Mouse (Mus musculus): ENCODE measurements around the gene Retn. TPM values are rescaled to one million over a fixed set of nuclear protein-coding genes. Genes with fewer than 3 reads are reported as not detected.

The Retn gene
- 1.1 TPM for polyA plus RNA-seq (2014; fragmentation: Illumina TruSeq; extraction: RNeasy Lipid Tissue Mini Kit (QIAGEN cat#74804); ENCODE audit: low read depth, low replicate concordance)

DNA sequence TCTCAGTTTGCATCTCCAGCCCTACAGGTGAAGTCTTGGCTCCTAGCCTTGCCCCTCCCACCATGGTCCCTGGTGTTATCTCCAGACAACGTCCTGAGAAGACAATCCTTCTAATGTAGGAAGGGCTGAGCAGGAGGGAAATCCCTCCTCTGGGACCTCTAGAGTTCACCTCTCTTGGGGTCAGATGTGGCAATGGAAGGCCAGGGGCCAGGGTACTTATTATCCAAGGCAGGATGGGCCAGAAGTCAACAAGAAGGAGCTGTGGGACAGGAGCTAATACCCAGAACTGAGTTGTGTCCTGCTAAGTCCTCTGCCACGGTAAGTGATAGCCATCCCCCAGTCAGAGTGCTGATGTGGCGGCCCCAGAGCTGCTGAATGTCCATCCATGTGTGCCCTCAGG lies at the start of gene Retn:
TSS of gene Retn (plus strand) at position 245 of the 400 bp plus-strand sequence.

DNA sequence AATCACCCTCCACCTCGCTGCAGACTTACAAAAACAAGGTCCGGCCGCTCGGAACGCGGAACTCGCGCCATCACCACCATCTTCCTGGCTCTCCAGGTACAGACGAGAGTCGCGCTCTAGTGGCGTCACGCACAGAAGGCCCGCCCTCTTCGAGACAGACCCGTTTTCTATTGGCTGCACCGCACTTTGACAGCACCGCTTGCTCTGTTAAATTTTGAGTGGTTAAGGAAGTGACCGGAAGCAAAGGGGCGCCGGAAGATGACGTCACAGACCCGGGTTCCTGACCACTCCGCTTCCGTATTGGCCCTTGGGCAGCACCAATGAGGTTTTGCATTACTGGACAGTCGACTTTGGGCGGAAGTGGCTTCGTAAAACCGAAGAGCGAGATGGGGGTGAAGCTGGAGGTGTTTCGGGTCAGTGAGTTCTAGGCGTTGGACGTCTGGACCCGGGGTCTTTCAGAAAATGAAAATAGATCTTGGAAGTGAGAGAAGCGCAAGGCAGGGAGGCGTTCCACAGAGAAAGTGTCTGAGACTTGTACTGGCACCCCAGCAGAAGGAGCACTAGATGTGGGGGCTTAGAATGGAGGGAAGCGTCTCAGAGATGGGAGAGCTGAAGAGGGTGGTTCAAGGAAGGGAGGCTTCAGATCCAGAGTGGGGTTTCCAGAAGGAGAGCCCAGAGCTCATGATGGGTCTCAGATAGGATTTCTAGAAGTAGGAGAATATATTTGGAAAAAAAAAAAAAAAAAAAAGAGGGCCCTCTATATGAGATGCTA lies 34.2 kb upstream of the Retn start, which contains the start of the genes Xab2 and Pet100:
TSS of gene Xab2 (minus strand) at position 118 of the 772 bp plus-strand sequence.
TSS of gene Pet100 (plus strand) at position 350 of the 772 bp plus-strand sequence.

DNA sequence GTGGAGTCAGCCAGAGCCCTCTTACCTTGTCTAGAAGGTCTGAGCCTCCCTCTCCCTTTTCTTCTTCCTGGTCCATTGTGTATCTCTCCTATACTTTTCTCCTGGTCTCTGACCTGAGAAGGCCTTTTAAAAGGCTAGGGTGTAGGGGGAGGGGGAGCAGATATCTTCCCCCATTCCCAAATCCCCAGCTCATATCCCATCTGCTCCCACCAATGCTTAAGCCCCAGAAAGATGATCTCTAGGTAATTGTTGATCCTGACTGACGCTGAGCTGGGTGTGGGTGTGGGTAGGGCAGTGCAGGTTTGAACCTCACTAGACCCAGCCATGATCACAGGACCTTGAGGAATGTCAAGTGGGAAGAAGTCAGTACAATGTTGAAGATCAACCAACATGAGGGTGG lies 30.1 kb upstream of the Retn start, which contains the start of gene Pcp2:
TSS of gene Pcp2 (minus strand) at position 101 of the 400 bp plus-strand sequence.

DNA sequence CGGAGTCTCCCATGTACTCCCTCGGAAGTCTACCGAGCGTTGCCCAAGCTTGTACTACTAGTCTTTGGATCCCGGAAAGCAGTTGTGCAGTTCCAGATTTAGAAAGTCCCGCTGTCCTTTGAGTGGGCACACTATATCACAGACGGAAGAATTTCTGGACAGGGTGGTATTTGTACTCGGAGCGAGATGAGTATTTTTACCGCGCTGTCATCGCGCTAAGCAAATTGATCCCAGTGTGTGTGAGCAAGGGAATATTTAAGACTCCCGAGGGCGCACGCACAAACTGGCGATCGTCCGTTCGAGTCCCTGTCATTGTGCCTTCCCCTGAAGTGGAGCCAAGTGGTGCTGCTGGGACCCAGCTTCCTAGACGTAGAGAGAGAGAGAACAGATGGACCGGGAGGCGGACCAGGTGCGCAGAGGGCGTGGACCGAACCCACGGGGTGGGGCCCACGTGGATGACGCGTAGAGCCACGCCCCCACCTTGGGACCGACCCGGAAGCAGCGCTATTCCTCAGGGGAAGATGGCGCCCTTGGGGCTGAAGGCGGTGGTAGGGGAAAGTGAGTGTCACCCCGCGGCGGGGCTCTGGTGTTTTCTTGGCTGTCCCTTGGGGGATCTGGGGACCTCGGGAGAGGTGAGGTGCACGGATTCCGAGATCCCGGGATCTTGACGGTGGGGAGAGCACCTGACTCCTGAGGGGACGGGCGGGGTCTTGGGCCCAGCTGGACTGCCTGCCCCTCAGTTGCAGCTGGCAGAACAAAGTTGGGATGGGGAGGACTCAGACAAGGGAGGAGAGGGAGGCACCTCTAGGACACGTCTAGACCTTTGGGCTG lies 24.7 kb upstream of the Retn start, which contains the start of gene Stxbp2:
TSS of gene Stxbp2 (plus strand) at position 309 of the 831 bp plus-strand sequence.

DNA sequence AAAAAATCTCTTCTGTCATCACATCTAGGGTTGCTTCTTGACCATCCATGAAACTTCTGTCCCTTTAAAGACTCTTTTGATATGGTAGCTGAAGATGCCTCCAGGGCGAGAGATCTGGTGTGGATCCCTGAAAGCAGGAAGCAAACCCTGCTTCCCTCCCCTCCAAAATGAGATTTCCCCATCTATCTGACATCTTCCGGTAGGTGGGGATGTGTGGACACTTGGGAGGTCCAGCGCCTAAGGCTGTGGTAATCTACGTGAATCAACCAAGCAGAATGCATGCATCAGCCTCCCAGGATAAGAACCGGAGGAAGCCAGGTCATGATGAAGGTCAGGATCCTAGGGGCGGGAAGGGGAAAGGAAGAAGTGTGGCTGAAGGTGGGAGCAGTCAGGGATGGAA lies 9.9 kb downstream of the Retn start, which contains the start of gene Mcemp1:
TSS of gene Mcemp1 (plus strand) at position 248 of the 400 bp plus-strand sequence.

DNA sequence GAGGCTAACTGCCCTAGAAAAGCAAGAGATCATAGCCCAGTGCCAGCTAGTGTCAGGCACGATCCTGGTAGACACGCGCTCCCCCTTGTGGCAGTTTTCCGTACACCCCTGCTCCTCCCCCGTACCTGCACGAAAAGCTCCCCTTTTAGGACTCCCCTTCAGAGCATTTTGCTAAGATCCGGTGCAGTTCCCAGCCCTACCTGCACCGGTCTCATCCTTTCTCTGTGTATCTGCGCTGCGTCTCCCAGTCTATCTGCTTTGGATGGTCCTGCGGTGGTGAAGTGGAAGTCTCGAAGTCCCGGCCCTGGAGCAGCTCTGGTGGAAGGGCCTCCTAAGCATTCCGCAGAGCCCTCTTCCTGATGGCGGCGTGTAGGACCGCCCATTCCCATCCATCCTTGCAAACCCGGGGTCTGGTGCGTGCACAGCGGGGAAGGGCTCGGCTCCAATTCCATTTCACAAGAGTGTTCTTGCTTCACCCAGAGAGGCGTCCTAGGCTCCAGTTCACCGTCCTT lies 16.5 kb downstream of the Retn start, which contains the start of gene Fcor:
TSS of gene Fcor (minus strand) at position 383 of the 512 bp plus-strand sequence.

DNA sequence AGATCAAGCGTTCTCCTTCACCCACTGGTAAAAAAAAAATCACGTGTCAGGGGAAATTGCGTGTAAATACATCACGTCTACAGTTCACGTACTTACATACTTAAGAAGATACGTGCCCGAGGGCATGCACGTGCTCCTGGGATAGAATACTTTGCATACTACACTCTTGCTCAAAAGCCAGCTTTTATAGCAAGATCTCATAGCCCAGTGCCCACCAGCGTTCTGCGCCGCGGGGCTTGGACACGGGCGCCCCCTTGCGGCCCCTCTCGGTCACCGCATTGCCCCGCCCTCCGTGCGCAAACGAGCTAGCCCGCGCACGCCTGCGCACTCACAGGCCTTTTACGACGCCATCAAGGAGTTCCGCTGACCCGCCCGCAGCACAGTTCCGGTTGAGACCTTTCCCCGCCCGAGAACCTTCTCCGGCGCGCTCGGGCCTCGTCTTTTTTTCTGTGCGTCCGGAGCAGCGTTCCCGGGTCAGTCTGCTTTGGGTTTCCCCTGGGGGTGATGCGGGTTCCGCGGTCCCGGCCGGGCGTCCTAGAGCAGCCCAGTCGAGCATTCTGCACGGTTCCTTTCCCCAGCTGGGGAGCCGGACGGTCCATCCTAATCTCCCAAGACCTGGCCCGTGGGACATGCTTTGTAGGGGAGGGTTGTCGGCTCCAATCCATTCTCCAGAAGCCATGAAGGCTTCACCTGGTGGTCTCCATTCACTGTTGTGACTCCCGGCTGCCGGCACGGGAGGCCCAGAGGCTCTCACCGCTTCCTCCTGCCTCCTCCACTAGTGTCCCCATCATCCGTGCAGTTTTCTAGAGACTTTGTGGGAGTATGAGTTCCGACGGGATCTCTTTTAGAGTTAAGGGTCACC lies 20.8 kb downstream of the Retn start, which contains the start of gene Trappc5:
TSS of gene Trappc5 (plus strand) at position 169 of the 862 bp plus-strand sequence.

DNA sequence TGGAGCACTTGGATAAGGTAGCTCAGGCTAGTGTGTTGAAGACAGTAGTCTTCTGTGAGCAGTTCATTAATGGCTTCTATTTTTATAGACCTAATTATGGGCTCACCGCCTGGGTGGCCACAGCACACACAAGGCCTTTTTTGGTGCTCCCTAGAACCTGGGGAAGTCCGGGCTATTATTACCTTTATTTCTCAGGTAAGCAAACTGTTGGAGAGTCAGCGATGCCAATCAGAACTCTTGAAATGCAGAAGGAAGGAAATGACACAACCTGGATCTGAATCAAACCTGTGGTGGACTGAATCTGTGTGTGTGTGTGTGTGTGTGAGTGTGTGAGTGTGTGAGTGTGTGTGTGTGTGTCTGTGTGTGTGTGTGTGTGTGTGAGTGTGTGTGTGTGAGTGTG lies 38.6 kb downstream of the Retn start, which contains the start of gene Fcer2a:
TSS of gene Fcer2a (minus strand) at position 55 of the 400 bp plus-strand sequence.

Other genes starting within 250 kb of the Retn start
- 3.4 TPM for gene Pex11g, start 188.1 kb upstream of the Retn start, polyA plus RNA-seq (2014; fragmentation: Illumina TruSeq; extraction: RNeasy Lipid Tissue Mini Kit (QIAGEN cat#74804); ENCODE audit: low read depth, low replicate concordance)
- 29.3 TPM for gene Tex45, start 184.9 kb upstream of the Retn start, polyA plus RNA-seq (2014; fragmentation: Illumina TruSeq; extraction: RNeasy Lipid Tissue Mini Kit (QIAGEN cat#74804); ENCODE audit: low read depth, low replicate concordance)
- 0.27 TPM for gene Zfp358, start 162.6 kb upstream of the Retn start, polyA plus RNA-seq (2014; fragmentation: Illumina TruSeq; extraction: RNeasy Lipid Tissue Mini Kit (QIAGEN cat#74804); ENCODE audit: low read depth, low replicate concordance)
- 6.4 TPM for gene Mcoln1, start 155.3 kb upstream of the Retn start, polyA plus RNA-seq (2014; fragmentation: Illumina TruSeq; extraction: RNeasy Lipid Tissue Mini Kit (QIAGEN cat#74804); ENCODE audit: low read depth, low replicate concordance)
- 1.8 TPM for gene Pnpla6, start 140.4 kb upstream of the Retn start, polyA plus RNA-seq (2014; fragmentation: Illumina TruSeq; extraction: RNeasy Lipid Tissue Mini Kit (QIAGEN cat#74804); ENCODE audit: low read depth, low replicate concordance)
- gene C330021F23Rik, start 87.8 kb upstream of the Retn start, polyA plus RNA-seq (2014; fragmentation: Illumina TruSeq; extraction: RNeasy Lipid Tissue Mini Kit (QIAGEN cat#74804); ENCODE audit: low read depth, low replicate concordance): not detected
- gene Camsap3, start 68.5 kb upstream of the Retn start, polyA plus RNA-seq (2014; fragmentation: Illumina TruSeq; extraction: RNeasy Lipid Tissue Mini Kit (QIAGEN cat#74804); ENCODE audit: low read depth, low replicate concordance): 2.1 TPM
- gene Xab2, start 34.5 kb upstream of the Retn start, polyA plus RNA-seq (2014; fragmentation: Illumina TruSeq; extraction: RNeasy Lipid Tissue Mini Kit (QIAGEN cat#74804); ENCODE audit: low read depth, low replicate concordance): 1.1 TPM
- 37.0 TPM for gene Pet100, start 34.2 kb upstream of the Retn start, polyA plus RNA-seq (2014; fragmentation: Illumina TruSeq; extraction: RNeasy Lipid Tissue Mini Kit (QIAGEN cat#74804); ENCODE audit: low read depth, low replicate concordance)
- gene Pcp2, start 30.2 kb upstream of the Retn start, polyA plus RNA-seq (2014; fragmentation: Illumina TruSeq; extraction: RNeasy Lipid Tissue Mini Kit (QIAGEN cat#74804); ENCODE audit: low read depth, low replicate concordance): not detected
- 20.9 TPM for gene Stxbp2, start 24.8 kb upstream of the Retn start, polyA plus RNA-seq (2014; fragmentation: Illumina TruSeq; extraction: RNeasy Lipid Tissue Mini Kit (QIAGEN cat#74804); ENCODE audit: low read depth, low replicate concordance)
- gene Mcemp1, start 10.0 kb downstream of the Retn start, polyA plus RNA-seq (2014; fragmentation: Illumina TruSeq; extraction: RNeasy Lipid Tissue Mini Kit (QIAGEN cat#74804); ENCODE audit: low read depth, low replicate concordance): not detected
- gene Fcor, start 16.6 kb downstream of the Retn start, polyA plus RNA-seq (2014; fragmentation: Illumina TruSeq; extraction: RNeasy Lipid Tissue Mini Kit (QIAGEN cat#74804); ENCODE audit: low read depth, low replicate concordance): not detected
- 3.2 TPM for gene Trappc5, start 20.5 kb downstream of the Retn start, polyA plus RNA-seq (2014; fragmentation: Illumina TruSeq; extraction: RNeasy Lipid Tissue Mini Kit (QIAGEN cat#74804); ENCODE audit: low read depth, low replicate concordance)
- gene Fcer2a, start 38.4 kb downstream of the Retn start, polyA plus RNA-seq (2014; fragmentation: Illumina TruSeq; extraction: RNeasy Lipid Tissue Mini Kit (QIAGEN cat#74804); ENCODE audit: low read depth, low replicate concordance): 0.27 TPM
- gene Clec4g, start 64.9 kb downstream of the Retn start, polyA plus RNA-seq (2014; fragmentation: Illumina TruSeq; extraction: RNeasy Lipid Tissue Mini Kit (QIAGEN cat#74804); ENCODE audit: low read depth, low replicate concordance): 10.7 TPM
- gene Cd209a, start 93.2 kb downstream of the Retn start, polyA plus RNA-seq (2014; fragmentation: Illumina TruSeq; extraction: RNeasy Lipid Tissue Mini Kit (QIAGEN cat#74804); ENCODE audit: low read depth, low replicate concordance): 0.18 TPM
- gene Cd209e, start 198.5 kb downstream of the Retn start, polyA plus RNA-seq (2014; fragmentation: Illumina TruSeq; extraction: RNeasy Lipid Tissue Mini Kit (QIAGEN cat#74804); ENCODE audit: low read depth, low replicate concordance): not detected
- gene Cd209d, start 222.8 kb downstream of the Retn start, polyA plus RNA-seq (2014; fragmentation: Illumina TruSeq; extraction: RNeasy Lipid Tissue Mini Kit (QIAGEN cat#74804); ENCODE audit: low read depth, low replicate concordance): not detected